Mouse (Mus musculus): ENCODE data around the gene Rgs7.

The Rgs7 gene

DNA sequence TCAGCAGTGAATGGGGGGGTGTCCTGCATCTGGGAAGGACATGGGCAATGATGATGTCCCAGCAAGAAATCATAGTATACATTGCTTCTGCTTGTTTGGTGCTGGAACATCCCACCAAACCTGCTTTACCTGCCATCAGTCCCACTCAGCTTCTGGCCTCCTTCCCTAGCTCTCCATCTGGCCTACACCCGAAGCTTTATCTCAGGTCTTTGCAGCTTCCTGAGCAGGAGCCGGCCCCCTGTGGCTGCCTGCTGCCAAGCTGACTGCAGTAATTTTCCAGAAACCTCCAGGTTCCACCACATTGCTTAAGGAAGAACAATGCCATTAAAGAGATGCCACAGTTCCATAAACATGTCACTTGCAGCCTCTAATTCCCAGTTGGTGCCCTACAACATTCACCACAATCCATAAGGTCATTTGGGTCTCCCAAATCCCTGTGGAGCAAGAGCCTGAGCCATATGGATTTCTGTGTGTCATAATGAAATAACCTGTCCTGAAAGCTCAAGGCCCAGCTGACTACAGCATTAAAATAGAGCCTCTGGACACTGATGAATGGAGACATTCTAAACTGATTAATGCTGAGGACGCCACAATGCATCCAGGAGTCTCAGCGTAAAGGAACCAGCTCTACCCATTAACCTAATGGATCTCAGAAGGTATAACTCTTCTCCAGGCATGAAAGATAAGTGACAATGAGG, 60.8 kb downstream of the Rgs7 start:
- no peak for DNase-seq (ENCODE audit: low spot score)

DNA sequence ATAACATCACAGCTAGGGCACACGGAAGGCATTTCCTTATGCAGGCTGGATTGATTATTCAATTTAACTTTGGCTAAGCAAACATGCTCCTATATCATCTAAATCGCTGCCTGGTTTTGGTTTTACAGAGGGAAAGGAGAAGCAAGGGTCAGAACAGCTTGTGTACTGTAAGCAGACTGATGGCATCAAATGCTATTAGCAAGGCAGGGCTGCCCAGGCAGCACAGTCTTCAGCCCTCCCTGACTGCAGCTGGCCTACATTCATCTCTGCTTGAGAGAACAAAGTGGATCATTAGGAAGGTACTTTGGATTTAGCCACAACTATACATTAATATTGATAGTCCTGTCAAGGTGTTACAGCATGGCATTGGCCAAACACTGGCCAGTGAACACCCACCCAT, 65.2 kb downstream of the Rgs7 start:
- DNase-seq (ENCODE audit: low spot score) = no peak

DNA sequence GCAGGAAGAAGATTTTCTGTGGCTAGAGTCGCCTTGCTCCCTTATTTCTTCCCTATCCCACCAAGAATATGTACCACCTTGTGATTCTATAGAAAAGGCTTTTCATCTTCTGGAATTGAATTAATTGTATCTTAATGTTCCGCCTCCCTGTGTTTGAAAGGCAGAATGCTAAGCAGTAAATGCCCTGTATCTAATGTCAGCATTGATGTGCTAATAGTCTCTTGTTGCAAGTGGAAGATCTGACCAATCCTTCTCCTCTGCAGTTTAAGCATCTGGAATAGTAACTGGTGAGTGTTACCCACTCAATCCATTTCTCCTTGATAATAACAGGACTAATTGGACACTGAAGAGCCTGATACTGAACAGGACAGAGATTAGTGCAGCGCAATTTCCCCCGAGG, 65.9 kb downstream of the Rgs7 start:
- DNase-seq (ENCODE audit: low spot score) = no peak

DNA sequence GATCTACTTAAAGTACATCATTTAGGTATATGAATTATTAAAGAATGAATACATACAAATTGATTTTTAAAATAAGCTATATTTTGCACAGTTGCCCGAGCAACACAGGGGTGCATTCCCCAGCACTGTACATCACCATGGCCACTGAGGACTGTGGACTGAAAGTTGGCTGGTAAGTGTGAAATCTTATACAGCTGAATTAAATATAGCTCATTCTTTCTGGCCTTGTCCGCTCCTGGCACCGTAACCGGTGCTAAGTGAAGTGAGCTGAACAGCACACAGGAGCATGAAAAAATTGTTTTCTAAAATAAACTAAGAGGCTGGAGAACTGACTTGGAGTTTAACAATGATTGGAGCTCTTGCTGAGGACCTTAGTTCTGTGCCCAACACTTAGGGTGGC, 71.4 kb downstream of the Rgs7 start:
- no peak for DNase-seq (ENCODE audit: low spot score)

DNA sequence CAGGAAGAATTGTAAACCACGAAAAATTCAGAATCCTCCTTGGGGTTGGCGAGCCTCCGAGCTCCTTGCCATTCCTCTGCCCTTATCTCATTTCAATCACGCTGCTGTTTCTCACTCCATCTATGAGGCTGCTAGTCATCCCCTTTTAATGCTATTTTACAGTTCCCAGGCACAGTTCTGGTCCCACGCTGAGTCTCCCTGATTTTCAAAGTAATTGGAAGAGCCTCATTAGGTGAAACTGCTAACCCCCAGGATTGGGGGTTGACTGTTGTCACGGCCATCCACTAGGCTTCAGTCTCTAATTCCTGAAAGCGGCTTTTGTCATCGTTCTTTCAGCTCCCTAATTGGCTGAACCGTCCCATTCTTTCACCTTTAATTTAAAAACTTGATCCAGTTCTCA, 76.6 kb downstream of the Rgs7 start:
- no peak for DNase-seq (ENCODE audit: low spot score)

DNA sequence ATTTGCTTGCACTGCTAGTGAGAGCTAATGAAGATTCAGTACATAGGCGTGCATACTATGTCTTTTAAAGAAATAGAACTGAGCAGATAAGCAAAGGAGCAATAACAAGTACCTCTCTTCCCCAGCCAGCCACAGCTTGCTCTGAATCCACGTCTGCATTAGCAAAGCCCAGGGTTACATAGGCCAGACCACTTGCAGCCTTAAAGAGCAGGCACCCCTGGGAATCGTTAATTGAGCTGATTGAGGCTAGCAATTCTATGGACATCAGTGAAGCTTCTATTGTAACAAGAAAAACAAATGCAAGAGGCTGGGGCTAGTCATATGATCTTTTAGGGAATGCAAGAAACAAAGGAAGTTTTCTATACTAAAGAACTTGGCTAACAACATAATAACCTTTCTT, 81.9 kb downstream of the Rgs7 start:
- DNase-seq (ENCODE audit: low spot score) = no peak

DNA sequence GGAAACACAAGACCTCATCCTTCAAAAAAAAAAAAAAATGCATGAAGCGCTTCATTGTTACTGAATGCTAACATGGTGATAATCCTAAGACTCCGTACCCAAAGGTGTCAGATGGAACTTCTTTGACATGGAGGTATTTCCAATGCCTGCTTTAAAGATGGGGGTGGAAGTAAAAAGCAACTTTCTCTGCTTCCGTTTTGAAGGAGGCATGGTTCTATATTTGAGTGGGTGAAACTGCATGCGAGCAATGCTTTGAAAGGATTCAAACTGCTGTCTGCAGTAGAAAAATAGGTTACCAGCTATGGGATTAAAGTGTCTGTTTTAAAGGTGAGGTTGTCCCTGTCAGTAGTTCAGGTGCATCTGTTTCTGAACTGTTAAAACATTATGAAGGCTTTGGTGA, 100.4 kb downstream of the Rgs7 start:
- DNase-seq (ENCODE audit: low spot score) = no peak

DNA sequence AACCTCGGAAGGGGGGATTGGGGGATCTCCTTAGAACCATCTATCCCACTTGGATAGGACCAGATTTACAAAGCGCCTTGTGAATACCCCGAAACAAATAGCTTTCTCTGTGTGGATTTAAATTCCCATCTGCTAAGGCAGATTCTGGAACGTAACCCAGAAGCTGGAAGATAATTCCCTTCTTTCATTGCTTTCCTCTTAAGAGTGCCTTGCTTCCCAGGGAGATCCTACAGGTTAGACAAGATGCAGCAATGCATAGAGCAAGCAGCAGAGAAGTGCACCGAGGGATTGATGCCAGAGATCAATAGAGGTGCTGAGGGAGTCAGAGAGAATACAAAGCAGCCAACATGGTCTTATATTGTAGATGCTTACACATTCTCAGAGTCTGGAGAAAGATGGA, 103.0 kb downstream of the Rgs7 start:
- no peak for DNase-seq (ENCODE audit: low spot score)

DNA sequence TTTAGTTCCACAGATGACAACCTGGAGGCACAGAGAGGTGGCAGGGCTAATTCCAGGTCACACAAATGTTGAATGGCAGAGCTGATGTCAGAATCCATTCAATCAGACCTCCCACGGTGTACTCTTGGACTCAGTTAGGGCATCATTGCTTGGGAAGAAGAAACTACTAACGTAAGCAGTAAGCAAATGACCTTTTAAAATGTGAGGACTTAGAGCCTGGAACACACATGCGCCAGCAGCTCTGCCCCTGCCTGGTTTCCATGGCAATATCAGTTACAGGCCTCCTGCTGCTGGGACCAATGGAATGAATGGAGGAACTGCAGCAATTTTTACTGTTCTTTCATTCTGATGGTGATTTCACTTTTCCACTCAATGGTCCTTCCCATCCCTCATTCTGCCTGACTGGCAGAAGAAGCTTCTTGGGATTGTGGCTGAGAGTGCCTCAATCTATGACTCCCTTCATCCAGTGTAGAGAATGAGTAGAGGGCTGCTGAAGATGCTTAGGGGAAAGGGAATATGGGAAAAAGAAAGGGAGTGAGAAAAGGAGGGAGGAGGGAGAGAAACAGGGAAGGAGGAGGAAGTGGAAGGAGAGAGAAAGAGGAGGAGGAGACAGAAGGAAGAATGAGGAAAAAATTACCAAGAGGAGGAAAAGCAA, 106.6 kb downstream of the Rgs7 start:
- no peak for DNase-seq (ENCODE audit: low spot score)

DNA sequence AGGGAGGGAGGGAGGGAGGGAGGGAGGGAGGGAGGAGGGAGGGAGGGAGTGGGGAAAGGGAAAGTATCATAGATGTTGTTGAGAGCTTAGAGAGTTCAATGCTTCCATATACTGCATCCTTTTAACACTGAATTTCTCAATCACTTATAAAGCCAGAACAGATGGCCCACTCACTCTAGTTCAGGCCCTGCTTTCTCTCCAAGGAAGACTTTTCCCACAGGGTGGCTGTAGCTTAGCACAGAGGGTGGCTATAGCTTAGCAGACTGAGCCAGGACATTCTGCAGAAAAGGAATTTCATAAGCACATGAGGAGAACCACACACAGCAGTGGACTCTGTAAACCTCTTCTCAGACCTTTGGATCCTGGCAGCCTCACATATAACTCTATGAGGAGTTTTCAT, 119.7 kb downstream of the Rgs7 start:
- no peak for DNase-seq (ENCODE audit: low spot score)

DNA sequence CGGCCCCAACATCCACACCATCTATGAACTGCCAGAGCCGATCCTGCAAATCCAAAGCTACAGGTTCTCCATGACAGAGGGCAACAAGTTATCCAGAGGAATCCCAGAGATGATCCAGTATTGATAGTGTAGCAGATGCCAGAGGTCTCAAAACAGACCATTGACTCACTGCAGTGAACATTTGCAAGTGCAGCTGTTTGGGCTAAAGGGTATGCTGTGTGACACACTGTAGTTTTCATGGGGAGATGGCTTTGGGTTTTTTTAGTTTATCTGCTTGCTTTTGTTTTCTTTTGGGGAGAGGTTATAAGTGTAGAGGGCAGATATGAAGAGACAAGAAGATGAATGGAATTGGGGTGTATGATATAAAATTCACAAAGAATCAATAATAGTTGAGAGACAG, 124.2 kb downstream of the Rgs7 start:
- DNase-seq (ENCODE audit: low spot score) = no peak

DNA sequence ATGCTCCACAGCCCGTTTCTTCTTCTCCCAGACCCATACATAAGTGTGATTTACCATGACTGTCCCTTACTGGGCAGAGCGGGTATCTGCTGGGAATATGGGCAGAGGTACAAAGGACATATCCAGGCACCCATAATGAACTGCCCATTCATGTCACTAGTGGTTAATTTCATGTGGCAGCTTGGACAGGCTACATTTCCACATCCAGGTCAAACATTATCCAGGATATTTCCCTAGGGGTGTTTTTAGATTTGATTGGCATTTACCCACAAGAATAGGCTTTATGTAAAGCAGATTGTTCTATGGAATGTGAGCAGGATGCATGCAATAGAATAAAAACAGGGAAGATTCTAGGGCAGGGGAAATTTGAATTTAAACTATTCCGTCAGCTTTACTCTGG, 128.7 kb downstream of the Rgs7 start:
- DNase-seq (ENCODE audit: low spot score) = no peak

DNA sequence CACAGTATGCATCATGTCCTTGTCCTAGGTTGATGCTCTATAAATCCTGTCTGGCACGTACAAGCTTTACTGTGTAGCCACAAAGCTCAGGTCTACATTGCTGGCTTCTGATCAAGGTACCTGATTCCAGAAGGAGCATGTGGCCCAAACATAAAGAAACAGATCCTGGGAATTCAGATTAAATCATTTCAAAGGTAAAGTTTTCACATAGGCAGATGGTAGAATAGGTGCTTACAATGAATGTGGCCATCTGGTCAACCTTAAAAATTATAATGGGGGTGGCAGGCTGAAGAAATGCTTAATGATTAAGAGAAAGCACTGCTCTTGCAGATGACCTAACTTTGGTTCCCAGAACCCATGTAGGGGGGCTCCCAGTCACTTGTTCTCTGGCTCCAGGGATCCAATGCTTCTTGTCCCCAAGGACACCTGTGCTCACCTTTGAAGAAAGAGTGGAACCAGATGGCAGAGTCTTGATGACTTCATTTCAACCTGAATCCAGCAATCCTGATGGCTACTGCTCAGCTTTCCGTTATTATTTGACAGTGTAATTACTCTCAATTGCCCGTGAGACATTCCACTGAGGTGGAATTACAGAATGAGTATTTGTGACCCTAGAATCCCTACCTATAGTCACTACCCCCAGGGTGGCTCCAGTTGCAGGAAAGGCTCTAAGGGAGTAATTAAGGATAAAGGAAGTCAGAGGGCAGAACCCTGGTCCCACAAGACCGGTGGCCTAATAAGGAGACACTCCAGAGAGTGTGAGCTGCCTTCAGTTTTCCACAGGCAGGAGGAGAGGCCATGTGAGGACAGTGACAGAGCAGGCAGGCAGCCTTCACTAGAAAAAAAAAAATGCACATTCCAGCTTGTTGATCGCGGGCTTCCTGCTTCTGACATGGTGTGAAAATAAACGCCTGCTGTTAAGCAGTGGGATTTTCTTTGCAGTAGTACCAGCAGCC, 132.6 kb downstream of the Rgs7 start:
- no peak for DNase-seq (ENCODE audit: low spot score)

DNA sequence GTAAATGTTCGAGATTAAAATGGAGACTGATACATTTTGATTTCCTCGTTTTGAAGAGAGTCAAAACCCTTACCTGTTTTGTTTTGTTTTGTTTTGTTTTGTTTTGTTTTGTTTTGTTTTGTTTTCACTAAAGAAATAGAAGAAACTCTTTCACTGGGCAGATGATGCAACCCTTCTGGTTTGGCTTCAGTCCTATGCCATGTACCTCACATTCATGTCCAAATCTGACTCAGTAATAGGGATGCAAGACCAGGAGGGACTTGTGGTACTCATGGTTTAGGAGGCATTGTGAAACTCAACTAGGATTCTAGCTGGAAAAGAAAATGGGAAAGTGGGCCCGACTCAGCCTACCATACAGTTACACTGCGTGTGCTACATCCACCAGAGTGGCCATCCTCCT, 139.4 kb downstream of the Rgs7 start:
- no peak for DNase-seq (ENCODE audit: low spot score)

DNA sequence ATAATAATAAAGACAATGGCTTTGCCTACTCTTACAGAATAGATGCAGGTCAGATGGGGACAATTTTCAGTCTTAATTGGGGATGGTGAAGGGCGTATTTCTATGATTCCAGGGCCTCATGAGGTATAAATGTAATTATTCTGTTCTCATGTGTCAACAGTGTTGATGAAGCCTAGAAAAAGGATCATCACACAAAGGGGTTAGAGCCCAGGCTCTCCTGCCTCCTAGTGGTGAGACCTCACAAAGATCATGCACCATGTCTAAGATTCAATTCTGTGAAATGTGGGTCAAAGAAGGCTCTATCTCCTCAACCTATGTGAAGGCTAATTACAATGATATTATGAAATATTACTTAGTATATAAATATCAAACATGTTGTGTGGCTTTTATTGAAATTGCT, 146.1 kb downstream of the Rgs7 start:
- DNase-seq (ENCODE audit: low spot score) = no peak

DNA sequence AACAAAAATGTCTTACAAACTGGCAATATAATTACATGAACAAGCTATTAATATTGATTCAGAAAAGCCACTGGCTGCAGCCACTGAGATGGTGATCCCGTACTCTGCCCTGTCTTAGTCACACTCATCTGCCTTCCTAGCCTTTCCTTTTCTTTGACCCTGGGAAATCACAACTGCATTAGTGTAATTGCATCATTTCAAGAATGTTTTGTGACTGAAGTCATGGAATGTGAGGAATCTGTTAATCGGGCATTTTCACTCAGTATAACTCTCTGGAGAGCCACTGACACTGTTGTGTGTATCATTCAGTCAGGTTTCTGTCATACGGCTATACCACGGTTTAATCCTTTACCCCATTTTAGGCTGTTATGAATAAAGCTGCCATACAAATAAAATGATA, 156.1 kb downstream of the Rgs7 start:
- no peak for DNase-seq (ENCODE audit: low spot score)

DNA sequence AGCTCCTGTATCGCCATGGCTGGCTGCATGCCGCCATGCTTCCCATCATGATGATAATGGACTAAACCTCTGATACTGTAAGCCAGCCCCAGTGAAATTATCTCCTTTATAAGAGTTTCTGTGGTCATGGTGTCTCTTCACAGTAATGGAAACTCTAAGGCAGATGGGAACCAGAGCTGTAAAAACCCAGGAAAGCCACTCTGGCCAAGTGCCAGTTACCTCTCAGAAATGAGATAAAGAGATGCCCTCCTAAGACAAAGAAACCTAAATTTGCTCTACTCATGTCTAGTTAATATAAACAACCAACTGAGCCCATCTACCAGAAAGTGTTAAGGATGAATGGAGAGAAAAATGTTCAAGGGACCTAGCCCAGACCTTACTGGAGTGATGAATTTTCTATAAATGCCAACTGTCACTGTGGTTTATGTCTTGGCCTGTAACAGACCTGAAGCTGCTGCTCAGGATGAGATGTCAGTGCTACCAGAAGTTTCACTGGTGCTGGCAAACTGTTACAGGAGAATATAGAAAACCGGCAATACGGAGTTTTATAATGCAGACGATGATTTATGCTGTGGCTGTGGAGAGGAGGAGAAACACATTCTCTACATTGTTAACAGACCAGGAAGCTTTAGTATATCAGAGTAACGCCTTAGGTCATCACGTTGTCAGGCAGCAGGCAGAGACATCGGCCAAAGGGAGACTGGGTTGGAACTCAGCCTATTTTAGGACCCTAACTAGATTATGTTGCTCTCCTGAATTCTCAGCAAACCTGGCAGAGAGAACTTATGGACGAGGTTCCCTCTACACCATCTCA, 159.1 kb downstream of the Rgs7 start:
- no peak for DNase-seq (ENCODE audit: low spot score)

DNA sequence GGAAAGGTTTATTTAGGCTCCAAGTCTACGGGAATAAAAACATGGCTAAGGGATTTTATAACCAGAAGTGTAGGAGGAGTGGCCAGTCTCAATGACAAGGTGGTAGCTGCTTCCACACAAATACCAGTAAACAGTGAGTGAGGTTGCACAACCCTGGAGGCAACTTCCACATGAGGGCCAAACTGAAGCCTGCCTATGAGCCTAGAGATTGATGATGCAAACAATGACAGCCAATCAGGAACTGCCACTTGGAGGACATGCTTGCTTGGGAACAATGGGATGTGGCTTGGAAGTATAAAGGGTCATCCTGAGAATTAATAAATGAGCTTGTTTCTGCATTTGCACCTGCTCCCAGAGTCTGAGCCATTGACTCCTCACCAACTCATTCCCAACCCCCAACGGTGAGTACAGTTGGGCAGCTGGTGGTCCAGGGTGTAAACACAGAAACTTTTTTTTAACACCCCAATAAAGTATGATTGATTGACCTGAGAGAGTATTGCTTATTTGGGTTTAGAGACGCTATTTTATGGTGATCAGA, 162.3 kb downstream of the Rgs7 start:
- no peak for DNase-seq (ENCODE audit: low spot score)

DNA sequence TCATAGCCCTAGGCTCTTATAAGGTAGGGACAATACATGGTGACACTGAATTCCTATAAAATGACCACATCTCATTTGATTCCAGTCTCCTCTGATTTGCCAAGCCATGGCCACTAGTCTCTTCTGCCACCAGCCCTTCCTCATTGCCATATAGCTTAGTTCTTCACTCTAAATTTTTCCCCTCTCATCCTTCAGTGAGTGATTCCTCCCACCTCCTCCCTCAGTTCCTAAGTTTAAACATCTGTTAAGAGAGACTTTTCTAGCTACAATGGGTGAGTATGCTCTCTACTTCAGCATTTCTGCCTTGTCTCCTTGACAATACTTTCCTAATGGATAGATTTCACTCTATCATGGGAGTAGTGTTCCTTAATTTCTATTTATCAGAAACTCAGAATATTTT, 169.5 kb downstream of the Rgs7 start:
- DNase-seq (ENCODE audit: low spot score) = no peak

DNA sequence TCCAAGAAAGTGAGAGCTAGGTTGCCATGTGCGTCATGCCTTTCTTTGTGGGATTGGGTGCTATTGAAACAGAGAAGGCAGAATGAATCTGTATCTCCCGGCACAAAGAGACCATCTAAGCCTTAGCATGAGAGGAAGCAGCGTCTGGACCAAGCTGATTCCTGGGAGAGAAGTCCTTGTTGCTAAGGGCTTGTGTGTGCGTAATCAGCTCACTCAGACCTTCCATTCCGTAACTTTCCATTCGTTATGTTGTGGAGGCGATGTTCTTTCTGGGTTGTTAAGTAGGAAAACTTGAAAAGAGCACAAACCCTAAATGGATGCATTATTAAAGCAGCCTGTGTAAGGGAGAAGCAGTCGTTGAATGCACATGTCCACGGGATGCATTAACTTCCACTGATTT, 173.1 kb downstream of the Rgs7 start:
- no peak for DNase-seq (ENCODE audit: low spot score)

DNA sequence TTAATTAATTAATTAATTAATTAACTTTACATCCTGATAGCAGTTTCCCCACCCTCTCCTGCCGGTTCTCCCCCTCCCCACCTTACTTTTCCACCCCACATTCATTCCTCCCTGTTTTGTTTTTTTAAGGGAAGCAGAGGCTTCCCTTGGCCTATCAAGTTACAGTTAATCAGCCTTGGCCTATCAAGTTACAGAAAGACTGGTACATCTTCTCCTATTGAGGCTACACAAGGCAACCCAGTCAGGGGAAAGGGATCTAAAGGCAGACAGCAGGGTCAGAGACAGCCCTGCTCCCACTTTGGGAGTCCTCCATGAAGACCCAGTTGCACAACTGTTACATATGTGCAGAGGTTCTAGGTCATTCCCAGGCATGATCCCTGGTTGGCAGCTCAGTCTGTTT, 175.0 kb downstream of the Rgs7 start:
- no peak for DNase-seq (ENCODE audit: low spot score)

DNA sequence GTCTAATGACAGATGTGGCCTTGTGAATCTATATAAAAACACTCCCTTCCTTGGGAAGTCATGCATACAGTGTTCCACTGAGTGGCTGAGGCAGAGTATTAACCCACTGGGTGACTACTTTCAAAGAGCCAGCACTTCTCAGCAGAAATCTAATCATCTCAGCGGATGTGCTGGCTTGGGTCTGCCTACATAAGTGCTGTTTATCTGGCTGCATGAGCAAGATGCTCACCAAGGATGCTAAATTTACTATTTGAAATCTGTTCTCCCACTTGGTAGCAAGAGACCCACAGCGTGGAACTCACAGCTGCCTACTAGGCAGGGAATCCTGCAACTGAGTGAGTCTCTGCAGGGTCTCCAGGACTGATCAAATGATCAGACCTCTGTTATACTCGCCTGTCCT, 184.7 kb downstream of the Rgs7 start:
- DNase-seq (ENCODE audit: low spot score) = no peak

Measured in left cerebral cortex, adult 11 months (tissue).